Mouse (Mus musculus) liver, embryonic 11.5 days (tissue): Measurements from ENCODE around the gene Zfp513. TPM values are rescaled to one million over a fixed set of nuclear protein-coding genes. Genes with fewer than 3 reads are reported as not detected.

ENCODE experiments used
- ATAC-seq: fragments of 200-750 bp; cut with Nextera tagmentation; replicated peaks from 2 replicates; pipeline ENCODE4 v1.8.0; 2017; ENCODE audit warnings: moderate number of reproducible peaks, mild to moderate bottlenecking, moderate TSS enrichment, moderate library complexity; ENCODE audit not compliant: low FRiP score
- DNase-seq: peaks from one replicate; pipeline ENCODE4 v3.0.0-alpha.2; 2017; ENCODE audit warnings: low spot score
- H3K27ac ChIP-seq: fragments of 300-500 bp; sonication (generic); 2 replicates; pipeline ENCODE4 v1.5.1; 2014; ENCODE audit warnings: mild to moderate bottlenecking, low read depth, low read length, control low read depth
- H3K27me3 ChIP-seq: fragments of 300-500 bp; sonication (generic); replicated peaks from 2 replicates; pipeline ENCODE4 v1.6.1; 2014; ENCODE audit warnings: low read length, mixed read lengths; ENCODE audit not compliant: control insufficient read depth, insufficient read depth
- H3K36me3 ChIP-seq: fragments of 300-500 bp; sonication (generic); 2 replicates; pipeline ENCODE4 v1.6.1; 2014; ENCODE audit warnings: mild to moderate bottlenecking, low read length, moderate library complexity, mixed read lengths; ENCODE audit not compliant: control insufficient read depth, insufficient read depth
- H3K4me1 ChIP-seq: fragments of 300-500 bp; sonication (generic); replicated peaks from 2 replicates; pipeline ENCODE4 v1.6.1; 2014; ENCODE audit warnings: low read length, mixed read lengths; ENCODE audit not compliant: control insufficient read depth, insufficient read depth
- H3K4me2 ChIP-seq: fragments of 300-500 bp; sonication (generic); 2 replicates; pipeline ENCODE4 v1.6.1; 2014; ENCODE audit warnings: mild to moderate bottlenecking, control low read depth, moderate library complexity
- H3K4me3 ChIP-seq: fragments of 300-500 bp; sonication (generic); 2 replicates; pipeline ENCODE4 v1.5.1; 2014; ENCODE audit warnings: low read depth, low read length, control low read depth
- H3K9ac ChIP-seq: fragments of 300-500 bp; sonication (generic); 2 replicates; pipeline ENCODE4 v1.6.1; 2014; ENCODE audit warnings: low read depth, low read length, control low read depth
- H3K9me3 ChIP-seq: fragments of 300-500 bp; sonication (generic); 2 replicates; pipeline ENCODE4 v1.6.1; 2016; ENCODE audit warnings: low read length, inconsistent platforms, mixed read lengths; ENCODE audit not compliant: control insufficient read depth
- WGBS: fragments of 180-500 bp; shearing (Covaris S2); extraction: QIAGEN DNeasy Blood & Tissue Kit; methylation state at CpG from one replicate; pipeline ENCODE4 v1.1.7; 2014; 5-methylcytosine and 5-hydroxymethylcytosine counted together
- polyA plus RNA-seq: library from polyadenylated mRNA; unstranded; fragments of >200 nt; fragmentation: Nextera tagmentation; extraction: Ambion mirVana; gene quantifications from 2 replicates; pipeline ENCODE4 v1.2.1, GENCODE M21; 2014

Zfp513 gene
- 4.7 and 6.2 TPM in 2 replicates for polyA plus RNA-seq

DNA sequence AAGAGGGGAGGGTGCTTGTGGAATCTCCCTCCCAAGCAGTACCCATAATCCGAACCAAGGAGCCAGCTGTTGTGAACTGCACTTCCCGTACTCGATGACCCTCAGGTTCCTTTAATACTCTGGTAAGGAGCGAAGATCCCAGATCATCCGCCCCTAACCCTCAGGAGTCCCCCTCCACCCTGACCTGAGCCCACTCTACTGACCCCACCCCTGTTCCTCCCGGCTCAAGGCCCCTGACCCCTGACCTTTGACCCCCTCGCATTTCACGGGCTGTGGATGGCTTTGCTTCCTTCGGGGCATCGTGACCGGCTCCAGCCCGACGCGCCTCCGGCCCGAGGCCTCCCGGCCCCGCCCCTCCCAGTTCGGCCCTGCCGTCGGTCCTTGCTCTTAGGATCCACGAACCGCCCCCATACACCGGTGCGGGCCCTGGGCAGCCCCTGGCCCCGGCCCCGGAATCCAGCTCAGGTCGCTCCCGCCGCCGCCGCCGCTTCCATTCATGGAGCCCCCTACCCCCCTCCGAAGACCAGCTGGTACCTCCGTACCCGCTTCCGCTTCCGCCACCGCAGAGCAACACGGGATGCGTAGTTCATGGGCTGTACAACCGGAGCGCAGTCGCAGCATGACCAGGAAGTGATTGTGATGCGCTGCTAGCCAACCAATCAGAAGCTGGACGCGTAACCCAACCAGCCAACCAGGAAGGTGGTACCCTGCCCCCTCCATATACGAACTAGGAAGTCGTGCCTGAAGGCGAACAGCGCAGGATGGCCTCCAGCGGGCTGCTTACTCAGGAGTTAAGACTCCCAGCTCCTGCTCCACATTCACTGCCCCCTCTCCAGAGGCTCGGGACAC, at the start of gene Zfp513:
Zfp513 (minus strand) TSS at position 562 of the 849 bp plus-strand sequence.
- WGBS = under 1% methylated on average over 51 of the region's 53 CpGs
- peak; percentile 94 for ATAC-seq
- no peaks in the 10 kb centered on the region for H3K27me3 ChIP-seq

DNA sequence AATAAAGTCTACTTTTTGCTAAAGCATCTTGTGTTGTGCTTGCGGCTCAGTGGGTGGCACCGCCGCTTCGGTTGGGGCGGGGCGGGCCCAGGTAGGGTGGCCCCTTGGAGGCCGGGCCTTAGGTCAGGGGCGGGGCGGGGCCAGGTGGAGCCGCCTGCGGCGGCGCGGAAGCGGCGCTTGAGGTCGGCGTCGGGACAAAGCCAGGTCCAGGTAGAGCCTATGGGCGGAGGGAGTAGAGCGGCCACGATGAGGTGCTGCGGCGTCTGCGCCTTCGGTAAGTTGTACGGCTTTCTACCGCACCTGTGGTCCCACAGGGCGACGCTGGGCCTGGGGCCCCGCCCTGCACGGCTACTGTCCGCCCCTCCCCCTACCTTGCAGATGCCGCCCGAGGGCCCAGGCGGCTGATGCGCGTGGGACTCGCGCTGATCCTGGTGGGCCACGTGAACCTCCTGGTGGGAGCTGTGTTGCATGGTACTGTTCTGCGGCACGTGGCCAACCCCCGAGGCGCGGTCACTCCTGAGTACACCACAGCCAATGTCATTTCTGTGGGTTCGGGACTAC, 49.5 kb upstream of the Zfp513 start, which contains the start of gene Krtcap3:
Krtcap3 (plus strand) TSS at position 151 of the 561 bp plus-strand sequence.
- 48% methylated on average over 47 of the region's 47 CpGs for WGBS

More for the DNA sequence above, at the start of gene Zfp513:
- peaks cover 20% of the 10 kb centered on the region for H3K4me1 ChIP-seq
- peaks cover 5% of the 10 kb centered on the region for H3K9me3 ChIP-seq
- peak; percentile 91 for DNase-seq
- H3K4me3 ChIP-seq = peak within 1 kb of the TSS; percentile 86
- peaks cover 58% of the 10 kb centered on the region for H3K36me3 ChIP-seq
- peak within 1 kb of the TSS; percentile 93 for H3K4me2 ChIP-seq
- peak within 1 kb of the TSS; percentile 83 for H3K9ac ChIP-seq
- peak within 1 kb of the TSS; percentile 80 for H3K27ac ChIP-seq

DNA sequence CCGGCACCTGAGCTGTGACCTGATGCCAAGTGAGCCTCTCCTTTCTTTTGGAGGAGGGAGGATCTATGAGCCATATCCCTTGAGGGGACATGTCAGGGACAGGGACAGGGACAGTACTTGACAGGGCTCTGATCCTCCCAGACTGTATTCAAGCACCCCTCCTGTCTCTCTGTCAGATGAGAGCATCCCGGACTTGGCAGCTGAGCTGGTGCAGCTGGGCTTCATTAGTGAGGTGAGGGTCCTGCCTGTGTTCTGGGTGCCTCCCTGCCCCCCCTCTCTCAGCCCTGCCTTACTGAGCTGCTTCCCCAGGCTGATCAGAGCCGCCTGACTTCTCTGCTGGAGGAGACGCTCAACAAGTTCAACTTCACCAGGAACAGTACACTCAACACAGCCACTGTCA, 48.6 kb upstream of the Zfp513 start:
- Histone ChIP-seq H3K4me2 (no peak overlapping the region), H3K4me1 (peaks cover 6% of the 10 kb centered on the region; the same call in 1 of the 2 replicates), H3K9me3 (no peaks in the 10 kb centered on the region), H3K4me3 (no peak overlapping the region), H3K27ac (no peak overlapping the region), H3K9ac (no peak overlapping the region), H3K36me3 (peaks cover 34% of the 10 kb centered on the region), H3K27me3 (no peaks in the 10 kb centered on the region)
- no peak for ATAC-seq
- DNase-seq = no peak
- WGBS = 65% methylated on average over 4 of the region's 4 CpGs

More for the DNA sequence above, 49.5 kb upstream of the Zfp513 start, which contains the start of gene Krtcap3:
- Histone ChIP-seq H3K4me3 (peak within 1 kb of the TSS; percentile 47), H3K9me3 (no peaks in the 10 kb centered on the region), H3K36me3 (peaks cover 28% of the 10 kb centered on the region), H3K4me1 (peaks cover 6% of the 10 kb centered on the region; the same call in 1 of the 2 replicates), H3K27ac (no peak within 1 kb of the TSS), H3K9ac (peak within 1 kb of the TSS; percentile 56), H3K4me2 (peak within 1 kb of the TSS; percentile 60), H3K27me3 (no peaks in the 10 kb centered on the region)
- DNase-seq = peak; percentile 57
- ATAC-seq = peak; percentile 76

- H3K4me2 ChIP-seq = peak overlapping the region; percentile 97
- H3K4me1 ChIP-seq = peaks cover 10% of the 10 kb centered on the region
- 30% methylated on average over 10 of the region's 10 CpGs for WGBS
- peak overlapping the region; percentile 94 for H3K4me3 ChIP-seq
- peaks cover 16% of the 10 kb centered on the region for H3K36me3 ChIP-seq
- H3K9ac ChIP-seq = no peak overlapping the region; the same call in 1 of the 2 replicates
- ATAC-seq = no peak
- no peak for DNase-seq
- no peaks in the 10 kb centered on the region for H3K27me3 ChIP-seq
- no peaks in the 10 kb centered on the region for H3K9me3 ChIP-seq
- no peak overlapping the region for H3K27ac ChIP-seq
Measured at GRCm38 (mm10) chr5:31242191-31242590, 40.1 kb upstream of the Zfp513 start.

GRCm38 (mm10) chr5:31241522-31242034, 39.5 kb upstream of the Zfp513 start:
- H3K36me3 ChIP-seq = peaks cover 16% of the 10 kb centered on the region
- WGBS = under 1% methylated on average over 13 of the region's 13 CpGs
- DNase-seq (peak; percentile 42), ATAC-seq (peak; percentile 39)
- H3K27ac ChIP-seq = peak overlapping the region; percentile 94
- H3K4me2 ChIP-seq = peak overlapping the region; percentile 97
- H3K4me3 ChIP-seq = peak overlapping the region; percentile 94
- H3K9ac ChIP-seq = peak overlapping the region; percentile 87
- H3K4me1 ChIP-seq = peaks cover 10% of the 10 kb centered on the region
- H3K9me3 ChIP-seq = no peaks in the 10 kb centered on the region
- H3K27me3 ChIP-seq = no peaks in the 10 kb centered on the region

DNA sequence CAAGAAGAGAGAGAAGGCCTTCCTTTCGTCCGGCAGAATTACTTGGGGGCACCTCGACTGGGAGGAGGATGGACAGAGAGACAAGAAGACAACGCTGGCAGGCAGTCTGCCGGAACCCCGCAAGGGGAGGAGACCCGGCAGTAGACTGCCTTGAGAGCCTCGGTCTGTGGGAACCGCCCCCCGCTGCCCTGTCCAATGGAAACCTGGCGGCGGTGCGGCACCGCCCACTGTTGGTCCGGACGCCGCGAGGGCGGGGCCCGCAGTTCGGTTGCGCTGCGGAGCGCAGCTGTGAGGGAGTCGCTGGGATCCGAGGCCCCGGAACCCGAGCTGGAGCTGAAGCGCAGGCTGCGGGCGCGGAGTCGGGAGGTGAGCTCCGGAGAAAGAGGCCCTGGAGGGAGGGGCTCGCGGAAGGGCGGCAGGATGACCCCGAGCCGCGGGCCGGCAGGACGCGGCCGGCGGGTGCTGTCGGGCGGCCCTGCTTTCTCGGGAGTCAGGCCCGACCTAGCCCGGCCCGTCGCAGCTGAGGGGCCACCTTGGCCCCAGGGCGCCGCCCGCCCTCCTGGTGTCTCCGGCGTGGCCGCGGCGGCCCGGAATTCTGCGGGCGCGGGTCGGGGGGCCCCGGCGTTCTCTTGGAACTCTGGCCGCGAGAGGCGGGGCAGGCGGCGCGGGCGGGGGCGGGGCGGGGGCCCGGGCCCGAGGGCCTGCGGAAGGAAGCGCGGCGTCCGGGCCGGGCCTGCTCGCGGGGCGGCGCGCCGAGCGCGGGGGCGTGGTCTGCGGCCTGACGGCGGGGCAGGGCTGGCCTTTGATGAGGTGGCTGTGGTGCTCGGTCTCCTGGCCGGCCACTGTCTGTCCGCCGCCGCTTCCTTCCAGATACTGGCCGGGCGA, 38.8 kb upstream of the Zfp513 start, which contains the start of the genes Nrbp1 and Gm9970:
Nrbp1 (plus strand) TSS at position 228 of the 885 bp plus-strand sequence.
Gm9970 (minus strand) TSS at position 596 of the 885 bp plus-strand sequence.
- WGBS = under 1% methylated on average over 100 of the region's 103 CpGs
- peak; percentile 98 for ATAC-seq

GRCm38 (mm10) chr5:31226641-31227040, 24.5 kb upstream of the Zfp513 start:
- no peak overlapping the region for H3K9ac ChIP-seq
- H3K27me3 ChIP-seq = no peaks in the 10 kb centered on the region
- H3K4me2 ChIP-seq = no peak overlapping the region
- no peak for ATAC-seq
- H3K27ac ChIP-seq = no peak overlapping the region
- 50% methylated on average over 1 of the region's 1 CpGs for WGBS
- no peaks in the 10 kb centered on the region for H3K4me1 ChIP-seq
- H3K4me3 ChIP-seq = no peak overlapping the region
- no peaks in the 10 kb centered on the region for H3K36me3 ChIP-seq
- DNase-seq = no peak
- H3K9me3 ChIP-seq = no peaks in the 10 kb centered on the region

More for the DNA sequence above, 38.8 kb upstream of the Zfp513 start, which contains the start of the genes Nrbp1 and Gm9970:
- Histone ChIP-seq H3K36me3 (peaks cover 11% of the 10 kb centered on the region), H3K27ac (peak within 1 kb of the TSS; percentile 94), H3K4me1 (peaks cover 10% of the 10 kb centered on the region), H3K27me3 (no peaks in the 10 kb centered on the region), H3K4me3 (peak within 1 kb of the TSS; percentile 94), H3K4me2 (peak within 1 kb of the TSS; percentile 97), H3K9ac (peak within 1 kb of the TSS; percentile 87), H3K9me3 (no peaks in the 10 kb centered on the region)
- DNase-seq = peak; percentile 91

GRCm38 (mm10) chr5:31222696-31223095, 20.6 kb upstream of the Zfp513 start:
- no peaks in the 10 kb centered on the region for H3K9me3 ChIP-seq
- no peak overlapping the region for H3K4me2 ChIP-seq
- H3K4me1 ChIP-seq = peaks cover 5% of the 10 kb centered on the region
- no peak overlapping the region for H3K9ac ChIP-seq
- 92% methylated on average over 9 of the region's 9 CpGs for WGBS
- ATAC-seq (no peak), DNase-seq (no peak)
- H3K27ac ChIP-seq = no peak overlapping the region
- no peak overlapping the region for H3K4me3 ChIP-seq
- H3K27me3 ChIP-seq = no peaks in the 10 kb centered on the region
- no peaks in the 10 kb centered on the region for H3K36me3 ChIP-seq
